Mouse (Mus musculus) mouse embryonic stem cell (cell line): ENCODE results near the gene Epas1.

Experiments
- in situ Hi-C, 2 experiments: fragments of 300-500 bp; cut with MboI; formaldehyde crosslinking; loops; 1 replicate in 1 of 2; 3 replicates in 1 of 2; pipeline ENCODE4 v1.14.3; 2019 to 2020; ENCODE audit warnings: low sequenced_read_pairs in 2 of 2, low pct_unique_long_range_greater_than_20kb in 1 of 2, mixed read lengths in 1 of 2; ENCODE audit not compliant: unreplicated experiment in 1 of 2

Gene Epas1

DNA sequence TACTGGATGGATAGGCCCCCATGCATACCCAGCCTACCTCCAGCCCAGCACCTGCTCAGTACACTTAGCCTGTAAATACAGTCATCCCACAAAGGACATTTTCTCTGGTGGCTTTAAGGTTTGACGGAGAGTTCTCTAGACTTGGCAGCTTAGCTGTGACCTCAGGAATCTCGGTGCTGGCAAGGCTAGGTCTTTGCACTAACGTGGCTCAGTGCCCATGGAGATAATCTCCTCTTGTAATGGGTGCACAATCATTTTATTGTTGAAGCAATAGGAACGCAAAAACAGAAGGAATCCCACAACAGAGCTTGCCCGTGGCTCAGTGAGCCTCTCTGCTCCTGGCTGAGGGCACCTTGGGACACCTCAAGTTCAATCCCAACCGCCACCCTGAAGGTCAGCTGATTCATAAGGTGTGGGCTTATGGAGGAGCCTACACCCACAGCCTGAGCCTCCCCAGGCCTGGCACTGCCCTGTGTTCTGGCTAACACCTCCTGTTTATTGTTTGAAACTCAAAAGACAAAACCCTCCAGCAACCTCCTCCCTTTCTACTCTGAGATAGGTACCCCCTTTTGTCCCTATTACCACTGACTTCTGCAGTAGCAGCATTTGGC is 27.3 kb downstream of the Epas1 start:
- in situ Hi-C loops, result no loop called here

DNA sequence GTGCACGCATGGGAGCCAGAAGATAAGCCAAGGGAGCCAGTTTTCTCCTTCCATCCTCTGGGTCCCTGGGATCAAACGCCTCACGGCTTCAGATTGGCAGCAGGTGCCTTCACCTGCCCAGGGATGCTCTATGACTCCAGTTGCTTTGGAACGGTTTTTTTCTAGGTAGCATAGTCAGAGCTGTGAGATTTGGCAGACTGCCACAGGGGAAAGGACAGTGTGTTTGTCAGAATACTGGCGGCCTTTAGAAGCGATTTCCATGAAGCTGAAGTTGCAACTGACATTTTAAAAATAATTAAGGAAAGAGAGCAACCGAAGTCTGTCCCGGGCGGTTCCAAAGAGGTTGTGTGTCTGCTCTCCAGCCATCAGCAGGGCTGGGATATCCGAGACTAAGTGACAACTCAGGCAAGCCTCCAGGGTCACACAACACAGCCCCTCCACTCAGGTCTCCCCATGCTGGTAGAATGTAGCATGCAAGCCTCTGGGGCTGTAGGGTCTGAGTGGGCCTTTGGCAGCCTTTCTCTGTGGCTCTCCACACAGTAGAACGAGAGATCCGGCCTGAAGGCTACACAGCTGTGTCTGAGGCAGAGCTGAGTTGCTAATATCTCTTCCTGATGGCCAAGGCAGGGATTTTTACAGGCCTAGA is 28.4 kb downstream of the Epas1 start:
- in situ Hi-C loops, result no loop called here

DNA sequence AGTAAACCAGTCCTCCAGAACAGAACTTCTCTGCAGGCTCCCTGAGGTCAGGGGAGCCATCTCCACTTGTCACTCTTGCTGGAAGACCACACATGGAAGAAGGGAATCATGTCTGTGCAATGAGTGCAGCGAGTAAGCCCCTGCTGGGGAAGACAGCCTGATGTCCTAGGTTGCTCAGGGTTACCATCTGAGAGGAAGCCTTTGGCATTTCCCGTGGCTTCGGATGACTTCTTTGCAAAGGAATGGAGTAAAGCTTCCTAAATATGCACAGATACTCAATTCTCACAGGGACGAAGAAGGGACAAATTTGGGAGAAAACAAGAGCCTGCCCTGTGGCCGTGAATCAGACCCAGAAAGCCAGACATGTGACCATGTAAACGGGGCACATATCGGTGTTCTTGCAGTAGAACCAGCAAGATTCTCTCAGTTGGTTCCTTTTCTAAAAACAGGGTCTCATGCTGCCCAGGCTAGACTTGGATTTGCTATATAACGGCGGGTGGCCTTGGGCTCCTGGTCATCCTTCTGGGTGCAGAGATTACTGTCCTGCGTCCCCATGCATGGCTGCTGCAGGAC is 31.0 kb downstream of the Epas1 start:
- in situ Hi-C loops, result no loop called here

DNA sequence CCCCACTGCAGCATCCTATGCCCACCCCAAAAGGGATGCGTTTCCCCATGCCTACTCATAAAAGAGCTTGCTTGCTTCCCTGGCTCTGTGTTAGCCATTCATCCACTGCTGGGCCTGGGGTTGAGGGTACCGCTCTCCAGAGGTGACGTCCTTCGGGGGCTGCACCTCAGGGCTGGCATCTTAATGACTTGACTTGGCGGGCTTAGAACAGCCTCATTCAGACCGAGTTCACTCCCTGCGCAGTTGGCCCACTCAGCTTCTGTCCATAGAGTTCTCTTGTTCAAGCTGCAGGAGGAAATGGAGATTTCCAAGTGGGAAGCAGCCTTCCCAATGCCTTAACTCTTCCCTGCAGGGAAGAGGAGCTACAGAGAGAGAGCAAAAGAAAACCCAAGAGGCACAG is 32.1 kb downstream of the Epas1 start:
- in situ Hi-C loops, result no loop called here

DNA sequence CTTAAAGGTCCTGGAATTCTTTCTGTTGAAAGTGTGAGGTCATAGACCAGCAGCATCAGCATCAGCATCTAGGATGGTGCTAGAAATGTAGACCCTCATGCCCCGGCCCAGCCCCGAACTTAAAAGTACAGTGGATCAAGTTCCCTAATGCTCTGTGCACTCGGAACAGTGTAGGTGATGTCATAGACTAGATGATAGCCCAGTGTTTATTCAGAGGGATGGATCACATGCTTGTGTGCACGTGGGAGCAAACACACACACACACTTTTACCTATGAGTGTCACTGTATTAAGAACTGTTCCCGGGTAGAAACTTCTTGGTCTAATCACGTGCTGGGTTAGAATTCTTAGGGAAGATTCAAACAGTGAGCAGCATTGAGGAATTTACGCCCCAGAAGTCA is 33.0 kb downstream of the Epas1 start:
- in situ Hi-C loops, result no loop called here

DNA sequence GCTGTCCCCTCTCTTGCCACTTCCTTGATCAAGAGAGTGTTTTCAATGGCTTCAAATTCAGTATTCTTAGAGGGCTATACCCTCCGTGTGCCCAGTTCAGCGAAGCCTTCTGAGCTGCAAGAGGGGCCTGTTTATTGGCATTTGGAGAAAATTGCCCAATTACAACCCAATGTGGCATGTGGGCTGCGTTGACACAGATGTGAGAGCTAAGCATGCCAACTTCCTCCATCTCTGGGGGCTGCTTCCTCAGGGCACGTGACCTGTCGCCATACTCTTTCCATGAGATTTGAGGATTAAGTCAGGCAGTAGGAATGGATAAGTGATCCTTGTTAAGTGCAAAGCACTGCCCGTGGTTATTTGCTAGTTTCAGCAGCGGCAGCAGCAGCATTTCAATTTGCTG is 34.3 kb downstream of the Epas1 start:
- in situ Hi-C loops, result no loop called here

DNA sequence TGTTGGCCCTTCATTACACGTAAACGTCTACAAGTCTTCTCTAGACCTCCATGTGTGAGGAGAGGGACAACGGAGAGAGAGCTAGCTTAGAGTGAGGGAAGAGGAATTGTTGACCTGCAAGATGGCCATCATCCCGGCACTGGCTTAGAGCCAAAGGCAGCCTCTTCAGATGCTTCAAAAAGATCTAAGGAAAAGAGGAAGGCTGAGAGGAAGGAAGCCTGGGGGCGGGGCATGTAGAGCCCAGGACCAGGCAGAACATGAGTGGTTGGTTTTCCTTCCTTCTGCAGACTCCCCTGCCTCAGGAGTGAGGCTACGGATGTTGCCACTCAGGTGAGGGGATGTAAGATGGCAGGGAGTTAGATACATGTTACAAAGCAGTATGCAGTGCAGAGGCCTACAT is 34.8 kb downstream of the Epas1 start:
- in situ Hi-C loops, result no loop called here

DNA sequence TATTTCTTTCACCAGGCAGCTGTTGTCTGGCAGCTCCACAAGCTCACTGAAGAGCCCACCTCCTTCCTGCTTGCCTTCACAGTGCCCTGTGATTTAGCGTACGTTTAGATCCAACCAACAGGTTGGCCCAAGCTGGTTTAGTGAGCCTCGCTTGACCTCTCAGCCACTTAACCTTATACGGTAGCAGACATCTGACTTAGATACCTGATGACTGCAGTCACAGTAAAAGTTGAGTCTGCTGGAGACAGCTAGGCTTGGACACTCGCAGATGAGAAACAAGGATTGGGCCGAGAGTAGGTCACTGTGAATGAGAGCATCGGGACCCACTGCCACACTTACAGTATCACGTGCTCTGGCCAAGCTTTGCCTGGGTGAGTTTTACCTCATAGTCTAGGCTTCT is 38.4 kb downstream of the Epas1 start:
- in situ Hi-C loops, result no loop called here

DNA sequence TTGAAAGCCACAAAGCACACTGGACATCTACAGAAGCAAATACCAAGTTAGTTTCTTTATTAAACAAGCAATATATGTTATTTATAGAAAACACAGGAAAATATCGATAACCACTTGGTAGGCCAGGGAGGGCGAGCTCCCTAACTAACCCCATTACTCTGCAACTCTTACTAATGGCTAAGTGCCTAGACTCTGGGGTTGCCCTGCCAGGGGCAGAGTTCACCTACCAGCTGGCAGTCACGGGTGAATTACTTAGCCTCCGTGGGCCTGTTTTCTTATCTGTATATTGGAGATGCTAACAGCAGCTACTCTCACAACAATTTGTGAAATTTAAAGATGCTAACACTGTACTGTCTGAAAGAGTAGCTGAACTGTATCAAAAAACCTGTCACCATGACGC is 42.3 kb downstream of the Epas1 start:
- in situ Hi-C loops, result no loop called here

DNA sequence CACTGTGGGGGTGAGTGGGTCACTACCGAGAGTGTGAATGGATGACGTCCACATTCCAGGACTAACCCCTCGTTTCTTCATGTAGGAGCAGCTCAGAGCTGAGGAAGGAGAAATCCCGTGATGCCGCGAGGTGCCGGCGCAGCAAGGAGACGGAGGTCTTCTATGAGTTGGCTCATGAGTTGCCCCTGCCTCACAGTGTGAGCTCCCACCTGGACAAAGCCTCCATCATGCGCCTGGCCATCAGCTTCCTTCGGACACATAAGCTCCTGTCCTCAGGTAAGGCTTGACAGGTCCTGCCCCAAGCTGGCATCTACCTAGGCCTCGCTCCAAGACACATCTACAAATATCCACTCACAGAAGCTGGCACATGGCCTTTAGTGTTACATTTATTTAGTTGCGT is 43.5 kb downstream of the Epas1 start:
- in situ Hi-C loops, result no loop called here

DNA sequence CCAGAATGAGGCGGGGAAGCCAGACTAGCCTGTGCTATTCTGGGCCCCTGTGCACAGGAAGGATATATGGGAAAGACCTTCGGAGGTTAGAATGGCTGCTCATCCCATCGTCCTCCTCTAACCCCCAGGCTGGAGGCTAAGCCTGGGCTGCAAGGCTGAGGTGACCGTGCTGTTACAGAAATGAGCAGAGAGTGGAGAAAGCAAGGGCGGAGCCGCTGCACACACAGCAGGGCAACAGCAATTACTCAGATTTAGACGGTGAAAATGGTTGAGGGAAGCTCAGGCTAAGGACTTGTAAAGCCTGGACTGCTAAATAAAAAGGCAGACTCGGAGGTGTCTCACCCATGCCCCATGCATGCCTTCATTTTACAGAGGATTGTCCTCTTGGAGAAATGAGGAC is 45.0 kb downstream of the Epas1 start:
- in situ Hi-C loops, result no loop called here

DNA sequence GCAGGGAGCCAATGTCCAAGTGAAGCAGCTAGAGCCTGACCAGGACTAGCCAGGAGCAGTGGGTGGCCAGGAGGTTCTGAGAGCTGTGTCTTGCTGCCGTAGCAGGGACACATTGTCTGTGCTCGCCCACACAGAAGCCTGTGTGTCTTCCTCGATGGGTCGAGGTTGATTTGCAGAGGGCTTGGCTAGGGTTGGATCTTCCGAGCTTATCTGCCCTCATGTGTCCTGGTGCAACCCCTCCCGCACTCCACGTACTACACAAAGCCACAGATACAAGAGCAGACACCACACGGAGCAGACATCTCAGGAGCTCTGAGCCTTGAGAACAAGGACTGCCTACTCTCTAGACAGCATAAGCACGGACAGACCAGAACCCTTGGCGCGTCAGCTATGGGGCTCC is 45.5 kb downstream of the Epas1 start:
- in situ Hi-C loops, result no loop called here

DNA sequence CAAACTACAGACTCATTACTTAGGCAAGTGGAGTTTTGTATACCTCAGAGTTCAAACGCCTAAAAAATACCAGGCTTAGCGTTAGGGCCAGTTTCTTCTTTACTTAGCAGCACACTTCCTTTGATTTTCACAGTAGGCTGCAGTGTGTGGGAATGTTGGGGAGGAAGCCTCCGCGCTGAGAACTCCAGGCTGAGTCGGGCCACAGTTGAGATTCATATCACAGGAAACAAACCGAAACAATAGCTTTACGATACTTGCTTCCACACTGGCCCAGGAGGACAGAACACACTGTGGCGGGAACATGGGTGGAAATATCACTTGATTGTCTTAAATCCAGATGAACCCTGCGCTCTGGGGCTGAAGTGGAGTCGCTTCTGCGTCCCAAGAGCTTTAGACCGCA is 47.0 kb downstream of the Epas1 start:
- in situ Hi-C loops, result no loop called here

DNA sequence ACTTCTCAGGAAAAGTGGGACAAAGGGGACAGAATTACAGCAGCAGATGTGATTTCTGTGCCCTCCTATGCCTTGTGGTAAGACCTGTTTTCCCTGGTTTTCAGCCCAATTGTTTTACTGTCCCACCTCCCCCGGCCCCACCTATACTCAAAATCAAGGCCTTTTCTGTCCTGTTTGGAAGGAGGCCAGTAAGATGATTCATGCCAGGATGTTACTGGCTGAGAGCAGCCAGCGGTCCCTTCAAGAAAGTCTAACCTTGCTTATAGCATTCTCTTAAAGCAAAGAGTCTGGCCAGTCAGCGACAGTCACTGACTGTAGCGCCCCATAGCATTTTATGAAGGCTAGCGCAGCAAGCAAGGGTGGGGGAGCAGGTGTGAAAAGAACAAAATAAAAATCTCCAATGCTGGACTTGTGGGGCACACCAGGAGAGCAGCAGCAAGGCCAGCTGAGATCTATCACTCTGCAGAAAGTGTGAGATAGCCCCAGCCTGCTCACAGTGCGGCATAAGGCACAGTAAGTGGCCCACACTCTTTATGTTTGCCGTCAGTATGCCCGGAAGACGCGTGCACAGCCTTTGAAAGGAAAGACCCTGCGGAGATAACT is 47.8 kb downstream of the Epas1 start:
- in situ Hi-C loops, result no loop called here

DNA sequence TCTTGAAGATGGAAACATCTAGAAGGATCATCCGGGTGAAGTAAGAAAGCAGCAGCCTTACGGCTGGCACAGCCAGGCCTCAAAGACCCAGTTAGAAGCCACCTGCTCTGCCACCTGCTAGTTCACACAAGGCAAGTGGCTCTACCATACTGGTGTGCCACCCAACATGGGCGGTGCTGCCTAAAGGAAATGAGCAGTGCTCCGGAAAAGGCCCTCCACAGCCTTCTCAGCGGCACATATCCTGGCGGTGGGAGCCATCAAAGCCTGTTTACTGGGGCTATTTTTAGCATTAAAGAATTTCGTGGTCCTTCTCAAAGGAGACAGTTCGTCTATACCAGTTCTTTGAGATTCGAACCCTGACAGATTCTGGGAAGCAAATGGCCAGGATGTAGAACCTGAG is 48.4 kb downstream of the Epas1 start:
- in situ Hi-C loops, result no loop called here

DNA sequence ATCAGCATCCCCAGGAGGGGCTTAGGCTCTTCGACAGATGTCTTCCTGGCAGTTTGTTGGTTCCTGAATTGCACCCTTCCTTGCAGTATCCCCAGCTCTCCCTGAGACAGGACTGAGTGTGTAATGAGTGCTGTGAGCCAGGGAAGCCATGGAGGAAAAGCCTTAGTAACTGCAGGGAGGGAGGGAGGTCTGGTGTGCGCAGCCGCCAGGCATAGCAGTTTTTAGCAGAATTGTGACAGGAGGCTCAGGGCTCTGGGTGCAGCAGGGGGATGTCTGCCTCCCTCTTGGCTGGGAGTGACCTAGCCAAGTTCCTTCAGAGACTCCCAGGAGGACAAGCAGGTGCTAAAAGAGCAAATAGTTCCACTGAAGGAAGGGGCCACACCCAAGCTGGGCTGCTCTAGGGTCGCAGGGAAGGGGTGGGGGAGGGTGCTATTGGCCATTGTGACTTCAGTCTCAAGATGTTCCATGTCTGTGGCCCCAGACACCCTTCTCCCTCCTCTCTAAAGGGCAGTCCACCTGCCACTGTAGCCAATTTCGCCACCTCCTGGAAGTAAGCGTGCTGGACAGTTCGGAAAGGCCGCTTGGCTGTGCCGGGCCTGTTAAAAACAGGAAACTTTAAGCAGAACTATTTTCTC is 49.0 kb downstream of the Epas1 start:
- in situ Hi-C loops, result no loop called here

DNA sequence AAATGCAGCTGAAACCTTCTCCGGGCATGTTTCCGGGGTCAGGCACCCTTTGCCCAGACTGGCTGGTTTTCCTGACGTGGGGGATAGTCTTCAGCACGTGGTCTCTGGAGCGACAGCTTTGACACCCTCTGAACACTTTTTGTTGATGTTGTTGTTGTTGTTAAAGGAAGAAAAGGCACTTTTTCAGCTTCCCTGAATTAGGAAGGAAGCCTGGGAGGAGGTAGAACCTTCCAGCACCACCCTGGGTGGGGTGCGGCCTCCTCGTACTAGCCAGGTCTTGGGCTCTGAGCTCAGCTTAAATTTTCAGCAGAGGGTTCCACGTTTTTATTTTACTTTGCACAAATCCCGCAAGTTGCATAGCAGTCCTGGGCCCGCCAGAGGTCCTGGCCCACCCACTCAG is 49.6 kb downstream of the Epas1 start:
- in situ Hi-C loops, result no loop called here

DNA sequence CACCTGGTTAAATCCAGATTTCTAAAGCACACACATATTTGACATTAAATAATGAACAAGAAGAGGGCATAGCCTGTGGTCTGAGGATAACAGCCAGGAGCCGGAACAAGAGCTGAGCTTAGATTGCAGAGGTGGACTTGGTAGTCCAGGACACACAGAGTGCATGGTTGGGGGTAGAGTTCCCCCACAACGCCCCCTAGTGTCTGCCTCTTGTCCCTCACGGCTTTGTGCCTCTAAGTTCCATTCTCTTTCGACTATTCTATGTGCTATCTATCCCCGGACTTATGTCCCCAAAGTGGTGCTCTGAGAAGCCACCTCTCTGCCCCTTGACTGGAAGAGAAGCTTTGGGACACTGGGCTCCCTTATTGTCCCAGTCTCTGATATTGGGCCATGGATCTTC is 50.2 kb downstream of the Epas1 start:
- in situ Hi-C loops, result no loop called here

DNA sequence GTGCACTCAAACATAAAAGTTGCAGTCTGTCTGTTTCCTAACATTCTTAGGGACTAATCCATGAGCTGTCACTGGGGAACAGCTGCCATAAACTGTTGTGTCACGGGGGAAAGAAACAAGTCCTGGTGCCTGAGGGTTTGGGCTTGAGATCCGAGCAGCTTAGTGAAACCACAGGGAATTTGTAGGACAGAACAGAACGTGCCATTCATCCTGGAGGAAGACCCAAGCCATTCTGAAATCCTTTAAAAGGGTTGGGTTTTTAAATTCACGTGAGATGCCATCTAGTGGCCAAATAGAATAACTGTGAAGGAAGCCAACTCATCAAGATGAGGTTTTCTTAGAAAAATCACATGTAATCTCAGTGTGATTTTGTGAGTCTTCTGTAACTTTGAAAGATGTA is 58.5 kb downstream of the Epas1 start:
- in situ Hi-C loops, result no loop called here

DNA sequence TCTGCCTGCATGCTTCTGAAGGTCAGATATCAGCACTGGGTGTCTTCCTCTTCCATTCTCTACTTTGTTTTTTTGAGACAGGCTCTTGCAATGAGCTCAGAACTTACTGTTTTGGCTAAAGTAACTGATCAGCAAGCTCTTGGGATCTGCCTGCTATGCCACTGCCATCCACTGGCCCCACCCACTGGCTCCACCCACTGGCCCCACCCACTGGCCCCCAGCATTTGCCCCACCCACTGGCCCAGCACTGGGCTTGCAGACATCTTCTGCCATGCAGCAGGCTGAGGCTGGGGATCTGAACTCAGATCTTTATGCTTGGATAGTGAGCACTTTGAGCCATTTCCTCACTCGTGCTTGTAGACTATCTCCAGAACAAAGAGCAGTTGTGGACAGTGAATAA is 60.8 kb downstream of the Epas1 start:
- in situ Hi-C loops, result no loop called here
